Mouse (Mus musculus) adrenal gland, adult (tissue): ENCODE measurements around the gene Lce6a.

Experiments
- DNase-seq, 2 experiments: peaks; one replicate each; pipeline ENCODE4 v3.0.0; 2022 to 2023; ENCODE audit warnings: low spot score in 1 of 2; ENCODE audit not compliant: inconsistent age in 2 of 2

Lce6a gene

DNA sequence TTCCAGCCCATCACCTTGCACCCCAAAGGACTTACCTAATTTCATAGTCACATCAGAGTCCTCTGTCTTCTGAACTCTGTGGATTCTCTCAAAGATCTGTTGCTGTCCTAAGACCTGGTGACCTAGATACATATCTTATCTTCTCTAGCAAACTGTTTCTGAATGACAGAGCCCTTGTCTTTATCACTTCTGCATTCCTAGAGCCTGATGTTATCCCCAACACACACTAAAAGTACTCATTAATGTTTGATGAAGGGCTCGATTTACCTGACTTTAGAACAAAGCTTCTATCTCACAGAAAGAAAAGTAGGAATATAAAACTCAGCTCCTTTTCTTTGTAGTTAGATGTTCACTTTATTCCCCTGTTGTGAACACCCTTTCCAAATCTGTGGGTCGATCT lies at the start of gene Lce6a:
Gene Lce6a (minus strand): TSS at position 101 of the 400 bp plus-strand sequence.
- DNase-seq: no peak

GRCm38 (mm10) chr3:92670215-92670614 lies 48.8 kb upstream of the Lce6a start, which contains the start of gene Lce1a2:
Gene Lce1a2 (minus strand): TSS chr3:92670315.
- no peak for DNase-seq

GRCm38 (mm10) chr3:92656826-92657225 lies 35.4 kb upstream of the Lce6a start, which contains the start of gene Lce1b:
Gene Lce1b (minus strand): TSS chr3:92656926.
- DNase-seq: no peak

DNA sequence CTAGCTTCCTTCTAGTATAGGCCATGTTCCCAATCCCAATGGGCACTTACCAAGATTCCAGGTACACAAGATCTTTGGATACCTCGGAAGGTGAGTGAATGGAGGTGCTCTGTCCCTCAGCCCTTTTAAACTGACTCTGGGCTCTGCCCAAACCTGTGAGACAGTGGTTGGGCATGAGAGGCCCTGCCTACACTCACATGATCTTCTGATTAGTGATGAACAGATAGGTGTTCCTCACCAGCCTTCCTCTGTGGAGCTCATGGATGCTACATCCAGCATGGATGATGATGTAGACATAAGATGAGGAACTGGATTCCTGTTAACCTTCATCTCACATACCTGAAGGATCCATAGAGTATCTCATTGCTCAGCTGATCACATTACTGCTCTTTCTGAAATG lies 26.7 kb upstream of the Lce6a start, which contains the start of gene Lce1a1:
Gene Lce1a1 (minus strand): TSS at position 101 of the 400 bp plus-strand sequence.
- no peak for DNase-seq

DNA sequence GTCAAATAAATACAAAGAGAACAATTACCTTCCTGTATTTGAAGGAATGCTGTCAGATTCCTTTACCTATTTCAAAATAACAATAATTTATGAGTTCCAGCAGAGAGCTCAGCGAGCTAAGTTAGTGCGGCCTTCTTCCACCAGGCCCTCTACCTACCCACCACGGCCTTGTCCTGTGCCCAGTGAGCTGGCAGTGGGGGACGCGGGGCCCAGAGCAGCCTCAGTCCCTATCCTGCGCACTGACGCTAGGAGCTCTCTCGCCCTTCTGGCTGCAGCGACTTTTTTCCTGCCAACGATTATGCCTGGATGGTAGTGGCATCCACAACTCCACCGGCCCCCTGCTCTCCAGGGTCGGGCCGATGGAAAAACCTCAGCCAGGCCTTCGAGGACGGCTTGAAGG lies 18.4 kb upstream of the Lce6a start:
- no peak for DNase-seq

- DNase-seq: no peak
Measured at GRCm38 (mm10) chr3:92638653-92638991, 17.2 kb upstream of the Lce6a start.

DNA sequence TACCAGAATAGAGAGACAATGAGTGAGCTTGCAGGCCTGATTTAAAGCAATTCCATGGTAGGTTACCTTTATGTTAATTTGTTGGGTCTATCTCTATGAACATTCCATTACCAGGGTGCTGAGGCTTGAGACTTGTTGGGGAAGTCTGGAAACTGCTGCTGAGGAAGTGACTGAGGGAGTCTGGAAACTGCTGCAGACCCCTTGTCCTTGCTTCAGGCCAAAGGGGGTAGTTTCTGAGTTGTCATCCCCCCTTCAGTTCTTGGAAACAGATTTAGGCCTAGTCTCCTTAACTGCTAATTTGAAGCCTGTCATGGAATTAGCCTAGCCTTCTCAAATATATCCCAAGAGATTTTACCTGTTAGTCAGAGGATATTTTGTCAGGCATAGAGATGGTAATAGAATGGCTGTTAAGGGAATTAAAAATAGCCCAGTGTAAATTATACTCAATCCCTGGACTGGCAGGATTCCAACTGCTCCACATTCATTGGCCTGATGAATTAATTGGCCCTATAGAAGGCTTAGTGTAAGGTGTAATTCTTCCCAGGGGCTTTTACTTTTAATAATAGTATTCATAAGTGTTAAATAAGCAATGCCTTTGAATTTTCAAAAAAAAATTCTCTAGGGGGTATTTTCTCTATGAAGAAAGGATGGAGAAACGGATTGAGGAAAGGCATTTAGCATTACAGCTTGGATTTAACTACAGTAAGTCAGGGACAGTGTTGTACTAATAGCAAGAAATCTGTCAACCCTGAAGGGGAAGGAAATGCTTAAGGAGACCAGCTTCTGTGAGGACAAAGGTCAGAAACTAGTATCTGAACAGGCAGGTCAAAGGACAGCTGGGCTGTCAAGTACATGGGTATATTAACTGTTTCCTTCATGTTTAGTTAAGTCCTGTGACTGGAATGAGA lies 16.5 kb upstream of the Lce6a start:
- DNase-seq: no peak

DNA sequence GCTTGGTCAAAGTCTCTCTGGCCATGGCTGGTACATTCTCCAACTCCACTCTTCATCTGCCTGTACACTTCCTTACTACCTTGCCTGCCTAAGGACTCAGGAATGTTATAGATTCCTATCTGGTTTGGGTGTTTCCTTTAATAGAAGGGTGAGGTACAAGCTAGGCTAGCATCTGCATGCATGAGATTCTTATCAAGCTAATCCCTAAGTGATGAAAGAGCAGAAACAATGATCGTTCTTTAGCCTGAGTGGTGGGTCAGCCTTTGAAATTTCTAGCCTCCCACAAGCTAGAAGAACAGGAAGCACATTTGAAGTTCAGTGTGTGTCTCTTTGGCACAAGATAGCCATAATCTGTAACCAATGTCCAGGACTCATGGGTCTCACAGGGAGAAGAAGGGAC lies 11.7 kb downstream of the Lce6a start:
- DNase-seq: no peak

GRCm38 (mm10) chr3:92607392-92607791 lies 14.1 kb downstream of the Lce6a start, which contains the start of gene 2210017I01Rik:
Gene 2210017I01Rik (minus strand): TSS chr3:92607492.
- DNase-seq: no peak

DNA sequence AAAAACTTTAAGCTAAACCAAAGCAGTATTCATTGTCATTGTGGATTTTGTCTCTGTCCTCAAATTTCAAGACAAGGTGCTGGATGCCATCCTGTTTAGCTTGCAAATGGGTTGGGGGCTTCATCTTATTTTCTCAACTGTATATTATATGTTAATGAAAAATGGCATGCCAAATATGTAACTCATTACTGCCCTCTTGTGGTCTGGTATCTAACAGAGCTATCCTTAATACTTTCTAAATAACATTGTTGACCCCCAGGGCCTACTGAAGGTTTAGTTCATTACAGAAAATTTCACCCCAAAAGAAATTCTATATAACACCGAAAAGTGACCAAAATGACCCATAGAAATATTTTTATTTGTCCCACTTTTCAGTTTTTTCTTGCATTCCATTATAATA lies 19.3 kb downstream of the Lce6a start:
- DNase-seq: peak in 1 of 2 experiments; percentile 40

- no peak for DNase-seq
Measured at GRCm38 (mm10) chr3:92600456-92600855, 21.0 kb downstream of the Lce6a start.

- DNase-seq: no peak
Measured at GRCm38 (mm10) chr3:92599973-92600372, 21.5 kb downstream of the Lce6a start.

DNA sequence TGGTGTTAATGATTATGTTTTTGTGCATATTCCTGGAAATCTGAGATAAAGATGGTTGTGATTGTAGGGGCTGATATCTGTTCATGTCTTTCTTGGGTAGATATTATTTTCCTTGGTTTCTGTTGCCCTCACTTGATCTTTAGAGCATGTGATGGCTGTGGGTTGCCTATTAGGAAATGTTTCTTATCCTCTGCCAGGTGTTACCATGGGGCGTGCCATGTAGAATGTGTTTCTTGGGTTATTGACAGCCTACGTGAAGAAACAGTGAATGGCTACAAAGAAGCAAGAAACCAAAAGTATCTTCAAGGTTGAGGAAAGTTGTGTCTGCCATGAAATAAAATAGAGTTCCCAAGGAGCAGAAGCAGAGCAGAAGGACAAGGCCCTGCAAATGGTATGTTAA lies 23.0 kb downstream of the Lce6a start:
- no peak for DNase-seq

DNA sequence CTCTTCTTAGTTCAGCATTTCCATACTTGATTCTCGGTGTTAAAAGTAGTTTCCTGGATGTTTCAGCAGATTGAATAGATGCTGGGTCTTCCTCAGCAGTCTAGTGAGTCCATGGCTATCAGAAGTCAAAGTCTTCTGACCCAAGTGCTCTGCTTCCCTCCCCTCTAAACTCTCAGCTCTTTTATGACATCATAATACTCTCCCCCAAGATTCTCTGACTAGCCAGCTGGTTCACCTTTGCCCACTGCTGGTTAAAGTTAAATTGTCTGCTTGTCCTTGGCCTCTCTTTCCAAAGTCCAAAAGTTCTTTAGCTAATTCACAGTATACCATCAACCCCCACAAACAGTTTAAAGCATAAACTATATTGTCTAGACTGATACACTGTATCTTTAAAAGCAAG lies 32.6 kb downstream of the Lce6a start, which contains the start of gene Smcp:
Gene Smcp (minus strand): TSS at position 140 of the 400 bp plus-strand sequence.
- no peak for DNase-seq

GRCm38 (mm10) chr3:92587190-92587589 lies 34.3 kb downstream of the Lce6a start:
- no peak for DNase-seq

DNA sequence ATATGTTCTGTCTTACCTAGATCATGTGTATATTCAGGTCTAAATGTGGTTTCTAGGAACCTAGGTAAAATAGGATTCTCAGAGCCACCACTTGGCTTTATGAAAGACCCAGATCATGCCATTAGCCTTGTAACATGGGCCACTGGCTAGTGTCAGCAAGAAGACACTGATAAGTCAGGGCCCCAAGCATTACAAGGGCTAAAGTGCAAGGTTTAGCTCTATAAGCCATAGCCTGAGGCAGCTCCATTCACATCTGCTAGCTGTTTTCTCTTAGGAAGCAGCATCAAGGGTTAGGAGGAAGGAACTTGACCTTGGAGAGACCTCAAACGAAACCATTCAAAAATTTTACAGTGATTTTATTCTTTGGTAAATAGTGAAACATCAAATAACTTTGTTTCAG lies 36.4 kb downstream of the Lce6a start:
- no peak for DNase-seq

DNA sequence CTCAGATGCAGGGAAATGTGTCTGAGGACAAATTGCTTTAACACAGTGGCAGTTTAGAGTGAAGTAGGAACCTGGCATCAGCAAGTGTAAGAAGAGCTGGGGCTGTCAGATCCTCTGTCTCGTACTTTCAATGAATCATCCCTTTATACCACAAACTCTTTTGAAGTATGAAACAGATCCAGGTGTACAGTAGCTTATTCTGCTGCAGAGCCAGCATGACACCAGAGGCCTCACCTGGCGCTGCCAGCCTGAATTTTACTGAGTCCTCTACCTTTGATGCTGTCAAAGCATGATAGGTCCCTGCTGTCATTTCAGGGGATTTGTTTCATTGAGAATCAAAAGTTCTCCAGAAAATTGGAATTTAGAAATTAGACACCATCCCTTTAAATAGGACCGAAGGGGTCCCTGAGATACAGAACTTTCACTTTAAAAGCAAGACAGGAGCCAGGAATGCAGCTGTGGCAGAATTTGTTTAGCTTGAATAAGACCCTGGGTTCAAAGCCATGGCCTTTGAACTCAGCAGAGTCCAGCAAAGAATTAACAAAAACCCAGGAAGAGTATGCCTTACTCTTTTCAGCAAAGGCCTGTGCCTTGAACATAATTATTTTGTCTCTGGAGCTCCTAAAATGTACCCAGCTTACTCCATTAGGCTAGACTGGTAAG lies 38.2 kb downstream of the Lce6a start:
- DNase-seq: no peak

- DNase-seq: no peak
Measured at GRCm38 (mm10) chr3:92579508-92579907, 42.0 kb downstream of the Lce6a start.

- DNase-seq: no peak
Measured at GRCm38 (mm10) chr3:92578652-92579413, 42.6 kb downstream of the Lce6a start.

DNA sequence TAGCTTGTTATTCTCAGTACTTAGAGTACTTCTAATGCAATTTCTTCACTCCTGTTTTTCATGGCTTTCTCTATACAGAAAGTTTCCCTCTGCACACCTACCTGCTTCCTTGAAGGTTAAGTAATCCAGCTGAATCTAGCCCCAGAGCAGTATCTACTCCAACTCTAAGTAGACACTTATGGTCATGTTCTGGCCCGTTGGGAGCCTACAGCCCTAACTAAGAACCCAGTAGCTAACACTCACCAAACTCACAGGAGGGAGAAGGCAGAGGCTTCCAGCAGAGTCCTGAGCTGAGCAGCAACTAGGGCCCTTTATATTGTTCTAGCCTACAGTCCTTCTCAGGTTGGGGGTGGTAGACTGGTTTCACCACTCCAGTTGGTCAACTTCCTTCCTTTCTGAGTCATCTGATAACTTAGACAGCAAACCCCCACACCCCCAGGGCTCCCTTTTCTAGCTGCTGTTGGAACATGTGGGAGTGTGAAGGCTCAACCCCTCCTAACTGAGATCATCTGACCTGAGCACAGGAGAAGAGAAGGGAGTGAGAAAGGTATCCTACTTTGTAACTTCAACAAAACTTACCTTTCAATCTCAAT lies 47.9 kb downstream of the Lce6a start, which contains the start of gene Ivl:
Gene Ivl (minus strand): TSS at position 287 of the 593 bp plus-strand sequence.
- no peak for DNase-seq
